Mouse (Mus musculus) limb, embryonic 12.5 days (tissue): ENCODE data around the gene Slc39a11. TPM values are rescaled to one million over a fixed set of nuclear protein-coding genes. Genes with fewer than 3 reads are reported as not detected.
A peak's percentile ranks its signal among the peaks of the same experiment; 100 is the strongest.

Source experiments
- ATAC-seq: fragments of 200-750 bp; cut with Nextera tagmentation; 2 replicates; pipeline ENCODE4 v1.8.0; 2017; ENCODE audit warnings: low read depth, moderate TSS enrichment; ENCODE audit not compliant: insufficient number of reproducible peaks, insufficient read depth, low FRiP score, low TSS enrichment
- H3K27ac ChIP-seq: fragments of 300-500 bp; sonication (generic); 2 replicates; pipeline ENCODE4 v1.5.1; 2016; ENCODE audit warnings: mild to moderate bottlenecking, moderate library complexity
- H3K27me3 ChIP-seq: fragments of 300-500 bp; sonication (generic); 2 replicates; pipeline ENCODE4 v1.6.1; 2016; ENCODE audit warnings: mild to moderate bottlenecking, moderate library complexity
- H3K36me3 ChIP-seq: fragments of 300-500 bp; sonication (generic); 2 replicates; pipeline ENCODE4 v1.6.1; 2016; ENCODE audit warnings: mild to moderate bottlenecking, moderate library complexity
- H3K4me1 ChIP-seq: fragments of 300-500 bp; sonication (generic); replicated peaks from 2 replicates; pipeline ENCODE4 v1.6.1; 2016
- H3K4me2 ChIP-seq: fragments of 300-500 bp; sonication (generic); 2 replicates; pipeline ENCODE4 v1.6.1; 2016; ENCODE audit warnings: mild to moderate bottlenecking, moderate library complexity
- H3K4me3 ChIP-seq: fragments of 300-500 bp; sonication (generic); replicated peaks from 2 replicates; pipeline ENCODE4 v1.5.1; 2016; ENCODE audit warnings: mild to moderate bottlenecking
- H3K9ac ChIP-seq: fragments of 300-500 bp; sonication (generic); replicated peaks from 2 replicates; pipeline ENCODE4 v1.6.1; 2016; ENCODE audit warnings: mild to moderate bottlenecking, moderate library complexity
- H3K9me3 ChIP-seq: fragments of 300-500 bp; sonication (generic); 2 replicates; pipeline ENCODE4 v1.6.1; 2016; ENCODE audit warnings: mild to moderate bottlenecking, moderate library complexity
- WGBS: fragments of 180-500 bp; shearing (Covaris S2); methylation state at CpG from one replicate; pipeline ENCODE4 v1.1.7; 2016; 5-methylcytosine and 5-hydroxymethylcytosine counted together
- polyA plus RNA-seq: library from polyadenylated mRNA; unstranded; fragments of >200 nt; fragmentation: Nextera tagmentation; extraction: Ambion mirVana; gene quantifications from 2 replicates; pipeline ENCODE4 v1.2.1, GENCODE M21; 2016

The Slc39a11 gene
- polyA plus RNA-seq, 1 experiment from 2014 or later: 17.9 TPM

DNA sequence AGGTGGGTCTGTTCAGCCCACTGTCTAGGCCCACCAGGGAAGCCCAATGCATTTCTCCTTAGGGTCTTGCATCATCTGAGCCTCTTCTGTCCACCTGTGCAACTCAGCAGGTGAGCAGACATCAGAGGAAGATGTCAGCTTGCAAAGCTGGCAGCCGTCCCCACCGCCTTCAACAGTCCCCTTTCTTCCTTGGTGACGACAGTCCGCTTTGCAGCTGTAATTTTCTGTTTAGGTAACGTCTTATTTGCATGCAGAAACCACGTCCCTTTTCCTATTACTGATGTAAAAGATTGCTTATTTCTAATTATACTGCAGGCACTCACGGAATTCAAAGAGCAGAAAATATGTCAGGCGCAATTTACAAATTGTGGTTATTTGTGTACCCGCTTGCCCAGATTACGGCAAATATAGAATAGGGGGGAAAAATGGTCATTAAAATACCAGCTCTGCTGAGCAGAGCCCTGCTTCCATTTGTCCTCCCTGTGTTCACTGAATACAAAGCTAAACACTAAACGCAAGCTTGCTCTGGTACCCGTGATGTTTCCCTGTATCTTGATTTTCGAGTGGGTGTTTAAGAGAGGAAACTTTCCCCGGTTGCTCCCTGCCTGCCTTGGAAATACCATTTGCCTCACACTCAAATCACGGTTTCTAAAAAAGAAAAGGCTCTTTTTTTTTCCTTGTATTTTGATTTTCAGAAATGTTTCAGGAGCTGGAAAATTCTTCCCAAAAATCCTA, 230.8 kb downstream of the Slc39a11 start:
- no peak overlapping the region for H3K27ac ChIP-seq
- 85% methylated on average over 15 of the region's 15 CpGs for WGBS
- no peak overlapping the region for H3K4me2 ChIP-seq
- H3K9me3 ChIP-seq: no peaks in the 10 kb centered on the region
- H3K9ac ChIP-seq: no peak overlapping the region
- 0 out of 2 replicates have a peak, but pooled peaks cover 3% of the 10 kb centered on the region for H3K36me3 ChIP-seq
- no peaks in the 10 kb centered on the region for H3K27me3 ChIP-seq
- no peak for ATAC-seq
- H3K4me3 ChIP-seq: no peak overlapping the region
- H3K4me1 ChIP-seq: no peaks in the 10 kb centered on the region

DNA sequence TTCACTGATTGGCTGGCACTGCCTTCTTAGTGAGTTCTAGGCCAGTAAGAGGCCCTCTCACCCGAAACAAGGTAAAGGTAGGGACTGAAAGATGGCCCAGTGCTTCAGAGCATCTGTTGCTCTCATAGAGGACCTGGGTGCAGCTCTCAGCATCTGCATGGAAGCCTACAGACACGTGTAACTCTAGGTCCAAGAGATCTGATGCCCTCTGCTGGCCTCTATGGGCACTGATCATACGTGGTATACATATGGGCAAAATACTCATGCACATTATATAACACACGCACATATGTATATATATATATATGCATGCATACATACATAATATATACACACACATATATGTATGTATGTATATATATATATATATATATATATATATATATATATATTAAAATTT, 231.9 kb downstream of the Slc39a11 start:
- no peak overlapping the region for H3K9ac ChIP-seq
- 82% methylated on average over 4 of the region's 4 CpGs for WGBS

DNA sequence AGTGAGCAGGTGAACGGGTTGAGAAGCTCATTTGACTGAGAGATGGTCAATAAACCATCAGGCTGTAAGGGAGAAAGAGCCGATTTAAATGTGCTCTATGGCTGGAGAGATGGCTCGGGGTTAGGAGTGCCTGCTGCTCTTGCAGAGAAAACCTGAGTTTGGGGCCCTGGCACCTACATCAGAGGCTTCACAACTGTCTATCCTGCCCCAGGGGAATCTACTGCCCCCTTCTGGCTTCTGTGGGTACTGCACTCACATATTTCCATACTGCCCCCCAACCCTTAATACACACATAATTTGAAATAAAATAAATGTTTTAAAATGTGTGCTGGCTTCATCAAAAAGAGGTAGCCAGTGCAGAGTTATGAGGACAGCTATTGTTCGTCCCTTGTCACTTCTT, 237.3 kb downstream of the Slc39a11 start:
- H3K9ac ChIP-seq: no peak overlapping the region
- no peaks in the 10 kb centered on the region for H3K9me3 ChIP-seq
- H3K27ac ChIP-seq: no peak overlapping the region
- WGBS: 87% methylated on average over 4 of the region's 4 CpGs
- no peak overlapping the region for H3K4me2 ChIP-seq
- no peaks in the 10 kb centered on the region for H3K27me3 ChIP-seq
- H3K4me1 ChIP-seq: no peaks in the 10 kb centered on the region
- ATAC-seq: no peak
- no peaks in the 10 kb centered on the region for H3K36me3 ChIP-seq
- H3K4me3 ChIP-seq: no peak overlapping the region

More for the DNA sequence above, 231.9 kb downstream of the Slc39a11 start:
- no peak for ATAC-seq
- Histone ChIP-seq H3K4me3 (no peak overlapping the region), H3K4me2 (no peak overlapping the region), H3K27ac (no peak overlapping the region), H3K36me3 (0 out of 2 replicates have a peak, but pooled peaks cover 3% of the 10 kb centered on the region), H3K27me3 (no peaks in the 10 kb centered on the region), H3K4me1 (no peaks in the 10 kb centered on the region), H3K9me3 (no peaks in the 10 kb centered on the region)

GRCm38 (mm10) chr11:113411798-113412197, 238.1 kb downstream of the Slc39a11 start:
- WGBS: 75% methylated on average over 10 of the region's 10 CpGs
- no peaks in the 10 kb centered on the region for H3K36me3 ChIP-seq
- H3K4me1 ChIP-seq: no peaks in the 10 kb centered on the region
- no peaks in the 10 kb centered on the region for H3K27me3 ChIP-seq
- no peak overlapping the region for H3K4me2 ChIP-seq
- ATAC-seq: no peak
- no peak overlapping the region for H3K27ac ChIP-seq
- H3K4me3 ChIP-seq: no peak overlapping the region
- H3K9me3 ChIP-seq: no peaks in the 10 kb centered on the region
- no peak overlapping the region for H3K9ac ChIP-seq

DNA sequence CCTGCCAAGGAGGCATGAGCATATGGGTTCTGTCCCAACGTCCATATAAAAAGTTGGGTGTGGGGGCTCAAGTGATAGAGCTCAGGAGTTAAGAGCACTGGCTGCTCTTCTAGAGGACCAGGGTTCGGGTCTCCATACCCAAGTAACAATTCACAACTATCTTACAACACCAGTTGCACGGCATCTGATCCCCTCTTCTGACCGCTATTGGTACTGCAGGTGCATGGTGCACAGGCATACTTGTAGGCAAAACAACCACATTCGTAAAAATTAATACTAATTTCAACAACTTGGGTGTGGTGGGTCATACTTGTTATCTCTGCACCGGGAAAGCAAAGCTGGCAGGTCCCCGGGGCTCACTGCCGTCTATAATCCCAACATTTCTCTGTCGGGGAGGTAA, 240.8 kb downstream of the Slc39a11 start:
- Histone ChIP-seq H3K4me2 (no peak overlapping the region), H3K27me3 (no peaks in the 10 kb centered on the region), H3K27ac (no peak overlapping the region), H3K9me3 (no peaks in the 10 kb centered on the region), H3K36me3 (no peaks in the 10 kb centered on the region), H3K9ac (no peak overlapping the region), H3K4me1 (no peaks in the 10 kb centered on the region), H3K4me3 (no peak overlapping the region)
- WGBS: 88% methylated on average over 9 of the region's 9 CpGs
- no peak for ATAC-seq

DNA sequence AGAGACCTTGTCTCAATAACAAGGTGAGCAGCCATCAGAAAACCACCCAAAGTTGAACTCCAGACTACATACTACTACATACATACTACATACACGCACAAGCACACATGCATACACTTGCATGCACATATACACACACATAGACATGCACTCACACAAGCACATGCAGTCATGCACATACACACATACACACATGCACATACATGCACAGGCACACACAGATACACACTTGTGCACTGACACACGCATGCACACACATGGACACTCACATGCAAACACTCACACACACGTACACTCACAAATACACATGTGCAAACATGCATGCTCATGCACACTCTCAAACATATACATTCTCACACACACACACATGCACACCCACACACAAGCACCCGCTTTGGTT, 242.4 kb downstream of the Slc39a11 start:
- Histone ChIP-seq H3K27ac (no peak overlapping the region), H3K4me2 (no peak overlapping the region), H3K27me3 (no peaks in the 10 kb centered on the region), H3K4me1 (no peaks in the 10 kb centered on the region), H3K36me3 (no peaks in the 10 kb centered on the region), H3K9me3 (no peaks in the 10 kb centered on the region), H3K9ac (no peak overlapping the region), H3K4me3 (no peak overlapping the region)
- no peak for ATAC-seq
- 96% methylated on average over 4 of the region's 4 CpGs for WGBS

DNA sequence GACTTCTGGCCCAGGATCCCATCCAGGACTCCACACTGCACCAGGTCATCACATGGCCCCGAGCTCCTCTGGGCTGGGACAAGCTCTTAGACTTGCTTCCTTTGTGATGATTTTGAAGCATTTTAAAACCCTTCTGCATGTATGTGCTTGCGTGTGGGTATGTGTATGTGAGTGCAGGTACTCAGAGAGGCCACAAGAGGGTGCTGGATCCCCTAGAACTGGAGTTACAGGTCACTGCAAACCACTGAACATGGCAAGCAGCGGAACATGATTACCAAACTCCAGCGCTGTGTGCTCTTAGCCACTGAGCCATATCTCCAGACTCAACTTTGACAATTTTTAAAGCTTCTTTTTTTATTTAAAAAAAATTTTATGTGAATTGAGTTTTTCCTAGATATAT, 249.0 kb downstream of the Slc39a11 start:
- no peaks in the 10 kb centered on the region for H3K27me3 ChIP-seq
- H3K9me3 ChIP-seq: peaks cover 9% of the 10 kb centered on the region
- no peak overlapping the region for H3K4me2 ChIP-seq
- ATAC-seq: no peak
- H3K4me1 ChIP-seq: no peaks in the 10 kb centered on the region
- H3K27ac ChIP-seq: no peak overlapping the region
- H3K9ac ChIP-seq: no peak overlapping the region
- H3K36me3 ChIP-seq: no peaks in the 10 kb centered on the region
- H3K4me3 ChIP-seq: no peak overlapping the region
- WGBS: 94% methylated on average over 4 of the region's 4 CpGs

DNA sequence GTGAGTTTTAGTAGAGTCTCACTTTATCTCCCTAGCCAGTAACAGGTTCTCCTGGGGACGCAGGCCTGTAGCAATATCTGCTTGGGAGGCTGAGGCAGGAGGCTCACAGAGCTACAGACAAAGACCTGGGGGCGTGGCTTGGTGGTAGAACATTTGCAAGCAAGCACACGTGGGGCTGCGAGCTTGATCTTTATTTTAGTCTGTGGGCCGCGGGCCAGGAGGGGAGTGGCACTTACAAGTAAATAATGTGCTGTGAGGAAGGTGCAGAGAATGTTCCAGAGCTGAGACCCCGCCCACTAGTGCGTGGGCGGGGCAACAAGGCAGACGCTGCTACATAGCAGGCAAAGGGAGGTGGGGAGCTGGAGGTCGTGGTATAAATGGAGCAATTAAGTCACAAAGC, 250.3 kb downstream of the Slc39a11 start:
- Histone ChIP-seq H3K27ac (no peak overlapping the region), H3K36me3 (no peaks in the 10 kb centered on the region), H3K9ac (no peak overlapping the region), H3K27me3 (no peaks in the 10 kb centered on the region), H3K4me2 (no peak overlapping the region), H3K9me3 (peaks cover 9% of the 10 kb centered on the region), H3K4me3 (no peak overlapping the region), H3K4me1 (no peaks in the 10 kb centered on the region)
- WGBS: 90% methylated on average over 11 of the region's 11 CpGs
- no peak for ATAC-seq

DNA sequence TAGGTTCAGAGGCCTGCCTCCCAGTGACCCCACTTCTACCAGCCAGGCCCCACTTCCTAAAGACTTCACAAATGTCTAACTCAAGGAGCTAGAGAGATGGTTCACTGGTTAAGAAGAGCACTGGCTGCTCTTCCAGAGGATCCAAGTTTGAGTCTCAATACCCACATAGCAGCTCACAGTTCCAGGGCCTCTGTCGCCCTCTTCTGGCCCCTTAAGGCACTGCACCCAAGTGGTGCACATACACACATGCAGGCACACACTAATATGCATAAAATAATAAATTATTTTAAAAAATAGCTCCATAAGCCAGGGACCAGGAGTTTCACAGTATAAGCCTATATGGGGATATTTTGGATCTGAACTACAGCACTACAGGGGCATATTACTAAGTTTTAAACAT, 252.5 kb downstream of the Slc39a11 start:
- ATAC-seq: no peak
- 86% methylated on average over 1 of the region's 1 CpGs for WGBS
- H3K9me3 ChIP-seq: peaks cover 9% of the 10 kb centered on the region
- H3K4me2 ChIP-seq: no peak overlapping the region
- H3K4me1 ChIP-seq: 0 out of 2 replicates have a peak, but pooled peaks cover 3% of the 10 kb centered on the region
- H3K27me3 ChIP-seq: no peaks in the 10 kb centered on the region
- no peak overlapping the region for H3K27ac ChIP-seq
- no peak overlapping the region for H3K9ac ChIP-seq
- H3K36me3 ChIP-seq: no peaks in the 10 kb centered on the region
- H3K4me3 ChIP-seq: no peak overlapping the region

DNA sequence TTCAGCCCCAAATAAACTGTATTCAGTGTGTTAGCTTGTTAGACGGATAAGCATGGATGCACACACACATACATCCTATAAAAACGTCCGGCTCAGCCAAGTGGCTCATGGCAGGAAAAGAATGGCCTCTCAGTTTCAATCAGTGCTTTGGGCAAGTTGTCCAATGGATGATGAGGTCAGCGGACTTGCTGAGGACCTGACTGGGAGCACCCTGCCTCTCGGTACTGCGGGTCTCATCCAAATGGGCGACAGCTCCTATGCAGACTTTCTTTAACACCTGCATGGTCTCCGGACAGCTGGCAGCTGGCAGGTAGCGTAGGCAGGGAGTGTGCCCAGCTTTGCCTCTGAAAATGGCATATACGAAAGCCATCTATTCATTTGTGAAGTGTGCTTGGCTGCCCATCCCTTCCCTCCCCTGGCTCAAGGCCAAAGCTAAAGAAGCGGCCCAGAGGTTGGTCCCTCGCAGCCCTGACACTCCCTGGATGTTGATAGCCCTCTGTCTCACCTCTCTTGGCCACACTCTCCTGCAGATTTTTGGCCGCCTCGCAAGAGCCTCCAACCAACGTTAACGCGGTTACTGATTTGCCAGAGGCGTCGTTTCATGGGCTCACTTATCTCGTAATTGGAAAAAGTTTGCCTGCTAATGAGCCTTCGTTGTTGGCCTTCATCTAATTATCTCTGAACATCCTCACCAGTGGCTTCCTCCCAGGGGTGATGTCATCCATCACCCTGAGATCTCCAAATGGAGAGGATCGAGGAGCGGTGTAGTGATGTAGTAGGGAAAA, 256.3 kb downstream of the Slc39a11 start:
- Histone ChIP-seq H3K4me2 (no peak overlapping the region), H3K4me1 (peaks cover 33% of the 10 kb centered on the region), H3K27ac (no peak overlapping the region), H3K36me3 (no peaks in the 10 kb centered on the region), H3K9me3 (peaks cover 9% of the 10 kb centered on the region), H3K9ac (no peak overlapping the region), H3K27me3 (no peaks in the 10 kb centered on the region), H3K4me3 (no peak overlapping the region)
- ATAC-seq: no peak
- 78% methylated on average over 23 of the region's 23 CpGs for WGBS

GRCm38 (mm10) chr11:113391664-113392063, 258.2 kb downstream of the Slc39a11 start:
- peak overlapping the region; percentile 29; the same call in 1 of the 2 replicates for H3K27ac ChIP-seq

More at GRCm38 (mm10) chr11:113391664-113392063, 258.2 kb downstream of the Slc39a11 start:
- H3K4me3 ChIP-seq: no peak overlapping the region
- 92% methylated on average over 12 of the region's 12 CpGs for WGBS
- H3K9me3 ChIP-seq: no peaks in the 10 kb centered on the region
- H3K4me1 ChIP-seq: peaks cover 33% of the 10 kb centered on the region
- no peak overlapping the region for H3K4me2 ChIP-seq
- H3K9ac ChIP-seq: no peak overlapping the region
- no peaks in the 10 kb centered on the region for H3K27me3 ChIP-seq
- ATAC-seq: no peak
- H3K36me3 ChIP-seq: no peaks in the 10 kb centered on the region
